Mouse (Mus musculus): ENCODE data around the gene Tead1. TPM values are rescaled to one million over a fixed set of nuclear protein-coding genes. Genes with fewer than 3 reads are reported as not detected.

The Tead1 gene
- polyA plus RNA-seq, 2 experiments = 0.75 to 1.1 TPM

- Histone ChIP-seq H3K9me3 (ENCODE audit: control insufficient read depth, low read length) (no peaks in the 10 kb centered on the region), H3K9ac (replicated peaks) (no peak overlapping the region), H3K27me3 (ENCODE audit: control insufficient read depth, insufficient read depth, low read length) (no peaks in the 10 kb centered on the region), H3K4me2 (ENCODE audit: low read depth) (no peak overlapping the region), H3K27ac (no peak overlapping the region), H3K4me3 (ENCODE audit: insufficient read depth in 1 of 2, low read depth in 2 of 2, low read length in 2 of 2) (no peak overlapping the region), H3K36me3 (replicated peaks; ENCODE audit: control insufficient read depth, insufficient read depth, low read depth) (no peaks in the 10 kb centered on the region), H3K4me1 (replicated peaks; ENCODE audit: control insufficient read depth in 2 of 2, insufficient read depth in 2 of 2, low read length in 1 of 2) (peaks cover 0 to 12% of the 10 kb centered on the region in 2 experiments; a peak in 2 of 4 replicates)
- TF ChIP-seq EP300 (IDR thresholded peaks at IDR 0.05; ENCODE audit: low read depth) (no peak), CTCF (IDR thresholded peaks at IDR 0.05; ENCODE audit: low read depth) (no peak)
- no peak for DNase-seq (ENCODE audit: low read depth in 3 of 3, low spot score in 3 of 3)
- ATAC-seq (ENCODE audit: insufficient read depth) = no peak
- WGBS (ENCODE audit: insufficient replicate concordance) = 40% methylated on average over 2 of the region's 2 CpGs
Measured at GRCm38 (mm10) chr7:112790334-112790733, 111.2 kb downstream of the Tead1 start.

DNA sequence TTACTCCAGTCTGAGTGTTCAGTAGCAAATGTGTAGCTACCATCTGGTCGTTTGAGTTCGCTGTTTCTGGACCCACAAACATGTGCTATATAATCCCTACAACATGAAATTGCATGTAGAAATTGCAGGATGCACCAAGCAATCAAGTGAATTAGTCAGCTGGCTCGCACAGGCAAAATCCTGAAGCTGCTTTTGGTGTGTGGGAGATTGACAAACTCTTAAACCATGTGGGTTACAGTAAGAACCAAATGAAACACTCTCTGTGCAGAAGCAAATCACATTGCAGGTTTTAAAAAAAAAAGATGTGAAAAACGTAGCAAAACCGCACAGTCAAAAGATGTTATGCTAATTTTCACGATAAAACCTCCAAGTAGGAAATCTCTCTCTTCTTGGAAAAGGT is 113.6 kb downstream of the Tead1 start:
- WGBS (ENCODE audit: insufficient replicate concordance) = 56% methylated on average over 6 of the region's 6 CpGs
- no peaks in the 10 kb centered on the region for H3K27me3 ChIP-seq (ENCODE audit: control insufficient read depth, insufficient read depth, low read length)

DNA sequence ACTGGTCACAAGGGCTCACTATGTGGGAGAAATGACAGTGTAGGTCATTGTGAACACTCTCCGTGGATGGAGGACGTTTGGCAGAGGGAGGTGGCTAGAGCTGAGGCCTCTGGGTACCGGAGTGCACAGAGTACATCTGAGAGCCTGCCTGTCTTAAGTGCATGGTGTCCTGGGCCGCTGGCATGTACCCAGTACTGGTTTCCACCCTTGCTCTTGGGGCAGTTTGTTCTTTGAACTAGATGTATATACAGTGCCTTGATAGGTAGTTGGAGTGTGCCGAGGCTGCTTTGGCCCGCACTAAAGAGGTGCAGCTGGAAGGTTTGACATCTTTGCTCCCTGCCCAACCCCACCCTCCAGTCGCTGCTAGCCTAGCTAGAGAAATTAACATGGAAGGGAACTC is 114.8 kb downstream of the Tead1 start:
- Histone ChIP-seq H3K36me3 (replicated peaks; ENCODE audit: control insufficient read depth, insufficient read depth, low read depth) (no peaks in the 10 kb centered on the region), H3K4me2 (ENCODE audit: low read depth) (no peak overlapping the region), H3K9me3 (ENCODE audit: control insufficient read depth, low read length) (no peaks in the 10 kb centered on the region), H3K27me3 (ENCODE audit: control insufficient read depth, insufficient read depth, low read length) (no peaks in the 10 kb centered on the region), H3K27ac (no peak overlapping the region), H3K9ac (replicated peaks) (no peak overlapping the region), H3K4me1 (replicated peaks; ENCODE audit: control insufficient read depth in 2 of 2, insufficient read depth in 2 of 2, low read length in 1 of 2) (peaks cover 0 to 3% of the 10 kb centered on the region in 2 experiments; a peak in 1 of 4 replicates), H3K4me3 (ENCODE audit: insufficient read depth in 1 of 2, low read depth in 2 of 2, low read length in 2 of 2) (no peak overlapping the region)
- no peak for DNase-seq (ENCODE audit: low read depth in 3 of 3, low spot score in 3 of 3)
- no peak for ATAC-seq (ENCODE audit: insufficient read depth)
- no peak for TF ChIP-seq CTCF (IDR thresholded peaks at IDR 0.05; ENCODE audit: low read depth)
- TF ChIP-seq EP300 (IDR thresholded peaks at IDR 0.05; ENCODE audit: low read depth) = no peak
- WGBS (ENCODE audit: insufficient replicate concordance) = 49% methylated on average over 7 of the region's 7 CpGs

More for the DNA sequence above, 113.6 kb downstream of the Tead1 start:
- peaks cover 0 to 8% of the 10 kb centered on the region in 2 experiments; a peak in 2 of 4 replicates for H3K4me1 ChIP-seq (replicated peaks; ENCODE audit: control insufficient read depth in 2 of 2, insufficient read depth in 2 of 2, low read length in 1 of 2)
- no peaks in the 10 kb centered on the region for H3K36me3 ChIP-seq (replicated peaks; ENCODE audit: control insufficient read depth, insufficient read depth, low read depth)
- no peak overlapping the region for H3K9ac ChIP-seq (replicated peaks)
- H3K4me2 ChIP-seq (ENCODE audit: low read depth) = no peak overlapping the region
- no peaks in the 10 kb centered on the region for H3K9me3 ChIP-seq (ENCODE audit: control insufficient read depth, low read length)
- TF ChIP-seq EP300 (IDR thresholded peaks at IDR 0.05; ENCODE audit: low read depth) (no peak), CTCF (IDR thresholded peaks at IDR 0.05; ENCODE audit: low read depth) (no peak)
- no peak for DNase-seq (ENCODE audit: low read depth in 3 of 3, low spot score in 3 of 3)
- ATAC-seq (ENCODE audit: insufficient read depth) = no peak
- H3K4me3 ChIP-seq (ENCODE audit: insufficient read depth in 1 of 2, low read depth in 2 of 2, low read length in 2 of 2) = no peak overlapping the region
- H3K27ac ChIP-seq = no peak overlapping the region

- 5% methylated on average over 2 of the region's 2 CpGs for WGBS (ENCODE audit: insufficient replicate concordance)
- Histone ChIP-seq H3K4me3 (ENCODE audit: insufficient read depth in 1 of 2, low read depth in 2 of 2, low read length in 2 of 2) (no peak overlapping the region), H3K4me2 (ENCODE audit: low read depth) (no peak overlapping the region), H3K4me1 (replicated peaks; ENCODE audit: control insufficient read depth in 2 of 2, insufficient read depth in 2 of 2, low read length in 1 of 2) (no peaks in the 10 kb centered on the region), H3K36me3 (replicated peaks; ENCODE audit: control insufficient read depth, insufficient read depth, low read depth) (no peaks in the 10 kb centered on the region), H3K27ac (no peak overlapping the region), H3K9ac (replicated peaks) (no peak overlapping the region), H3K9me3 (ENCODE audit: control insufficient read depth, low read length) (no peaks in the 10 kb centered on the region), H3K27me3 (ENCODE audit: control insufficient read depth, insufficient read depth, low read length) (no peaks in the 10 kb centered on the region)
- DNase-seq (ENCODE audit: low read depth in 3 of 3, low spot score in 3 of 3) = no peak
- ATAC-seq (ENCODE audit: insufficient read depth) = no peak
- TF ChIP-seq EP300 (IDR thresholded peaks at IDR 0.05; ENCODE audit: low read depth) = no peak
- TF ChIP-seq CTCF (IDR thresholded peaks at IDR 0.05; ENCODE audit: low read depth) = no peak
Measured at GRCm38 (mm10) chr7:112794481-112794880, 115.4 kb downstream of the Tead1 start.

GRCm38 (mm10) chr7:112797526-112798321 is 118.6 kb downstream of the Tead1 start:
- Histone ChIP-seq H3K4me3 (ENCODE audit: insufficient read depth in 1 of 2, low read depth in 2 of 2, low read length in 2 of 2) (no peak overlapping the region), H3K27me3 (ENCODE audit: control insufficient read depth, insufficient read depth, low read length) (no peaks in the 10 kb centered on the region), H3K36me3 (replicated peaks; ENCODE audit: control insufficient read depth, insufficient read depth, low read depth) (no peaks in the 10 kb centered on the region), H3K4me1 (replicated peaks; ENCODE audit: control insufficient read depth in 2 of 2, insufficient read depth in 2 of 2, low read length in 1 of 2) (peaks cover 0 to 3% of the 10 kb centered on the region in 2 experiments; a peak in 1 of 4 replicates), H3K9ac (replicated peaks) (no peak overlapping the region), H3K9me3 (ENCODE audit: control insufficient read depth, low read length) (no peaks in the 10 kb centered on the region), H3K27ac (no peak overlapping the region), H3K4me2 (ENCODE audit: low read depth) (no peak overlapping the region)
- TF ChIP-seq EP300 (IDR thresholded peaks at IDR 0.05; ENCODE audit: low read depth) (no peak), CTCF (IDR thresholded peaks at IDR 0.05; ENCODE audit: low read depth) (no peak)
- 61% methylated on average over 8 of the region's 8 CpGs for WGBS (ENCODE audit: insufficient replicate concordance)
- no peak for ATAC-seq (ENCODE audit: insufficient read depth)
- no peak for DNase-seq (ENCODE audit: low read depth in 3 of 3, low spot score in 3 of 3)
